Mouse (Mus musculus): ENCODE measurements around the gene Thtpa. TPM values are rescaled to one million over a fixed set of nuclear protein-coding genes. Genes with fewer than 3 reads are reported as not detected.

The Thtpa gene
- total and polyA plus RNA-seq, 2 experiments, result 8.7 to 15.4 TPM

- 32% methylated on average over 12 of the region's 12 CpGs for WGBS
- peak overlapping the region; percentile 81 for H3K4me3 ChIP-seq (ENCODE audit: insufficient read depth, low read depth, low read length)
- no peaks in the 10 kb centered on the region for H3K27me3 ChIP-seq (ENCODE audit: control insufficient read depth, insufficient read depth, low read length)
- peak; percentile 44 for DNase-seq (ENCODE audit: extremely low read depth, low read depth, low spot score)
- peaks cover 3% of the 10 kb centered on the region; the same call in 1 of the 2 replicates for H3K79me2 ChIP-seq (ENCODE audit: control insufficient read depth, insufficient read depth, low read length)
- peaks cover 15% of the 10 kb centered on the region for H3K4me1 ChIP-seq (ENCODE audit: control insufficient read depth, insufficient read depth, low read length)
- TF ChIP-seq CTCF (IDR thresholded peaks at IDR 0.05; ENCODE audit: low read depth, low read length) (no peak), POLR2A (IDR thresholded peaks at IDR 0.05; ENCODE audit: extremely low read depth, insufficient read depth, low read length) (0 out of 2 replicates have a peak, but pooled peaks have one; percentile 7)
- H3K36me3 ChIP-seq (ENCODE audit: control insufficient read depth, insufficient read depth, low read length), result peaks cover 4% of the 10 kb centered on the region; the same call in 1 of the 2 replicates
- peak overlapping the region; percentile 73 for H3K9ac ChIP-seq (ENCODE audit: low read depth, low read length)
- H3K27ac ChIP-seq (replicated peaks; ENCODE audit: insufficient read depth, low read depth, low read length), result peak overlapping the region; percentile 90
Measured at GRCm38 (mm10) chr14:55095671-55096070, 1.1 kb downstream of the Thtpa start.

- Histone ChIP-seq H3K4me3 (ENCODE audit: insufficient read depth, low read depth, low read length) (no peak overlapping the region), H3K79me2 (ENCODE audit: control insufficient read depth, insufficient read depth, low read length) (no peaks in the 10 kb centered on the region), H3K36me3 (ENCODE audit: control insufficient read depth, insufficient read depth, low read length) (peaks cover 4% of the 10 kb centered on the region; the same call in 1 of the 2 replicates), H3K27me3 (ENCODE audit: control insufficient read depth, insufficient read depth, low read length) (no peaks in the 10 kb centered on the region), H3K4me1 (ENCODE audit: control insufficient read depth, insufficient read depth, low read length) (peaks cover 11% of the 10 kb centered on the region), H3K9ac (ENCODE audit: low read depth, low read length) (no peak overlapping the region), H3K27ac (replicated peaks; ENCODE audit: insufficient read depth, low read depth, low read length) (no peak overlapping the region)
- TF ChIP-seq POLR2A (IDR thresholded peaks at IDR 0.05; ENCODE audit: extremely low read depth, insufficient read depth, low read length), result no peak
- no peak for TF ChIP-seq CTCF (IDR thresholded peaks at IDR 0.05; ENCODE audit: low read depth, low read length)
- no peak for DNase-seq (ENCODE audit: extremely low read depth, low read depth, low spot score)
- 84% methylated on average over 9 of the region's 9 CpGs for WGBS
Measured at GRCm38 (mm10) chr14:55096573-55097087, 2.0 kb downstream of the Thtpa start.

GRCm38 (mm10) chr14:55097646-55098045 lies 3.1 kb downstream of the Thtpa start:
- peak overlapping the region; percentile 23; the same call in 1 of the 2 replicates for H3K27ac ChIP-seq (replicated peaks; ENCODE audit: insufficient read depth, low read depth, low read length)
- peaks cover 11% of the 10 kb centered on the region for H3K4me1 ChIP-seq (ENCODE audit: control insufficient read depth, insufficient read depth, low read length)
- TF ChIP-seq CTCF (IDR thresholded peaks at IDR 0.05; ENCODE audit: low read depth, low read length) (no peak), POLR2A (IDR thresholded peaks at IDR 0.05; ENCODE audit: extremely low read depth, insufficient read depth, low read length) (no peak)

GRCm38 (mm10) chr14:55098067-55098466 lies 3.5 kb downstream of the Thtpa start:
- TF ChIP-seq CTCF (IDR thresholded peaks at IDR 0.05; ENCODE audit: low read depth, low read length) (peak; percentile 81), POLR2A (IDR thresholded peaks at IDR 0.05; ENCODE audit: extremely low read depth, insufficient read depth, low read length) (no peak)
- peak; percentile 44 for DNase-seq (ENCODE audit: extremely low read depth, low read depth, low spot score)
- H3K9ac ChIP-seq (ENCODE audit: low read depth, low read length), result no peak overlapping the region
- 65% methylated on average over 4 of the region's 4 CpGs for WGBS
- H3K27me3 ChIP-seq (ENCODE audit: control insufficient read depth, insufficient read depth, low read length), result no peaks in the 10 kb centered on the region
- peaks cover 4% of the 10 kb centered on the region; the same call in 1 of the 2 replicates for H3K36me3 ChIP-seq (ENCODE audit: control insufficient read depth, insufficient read depth, low read length)
- no peak overlapping the region for H3K4me3 ChIP-seq (ENCODE audit: insufficient read depth, low read depth, low read length)
- no peaks in the 10 kb centered on the region for H3K79me2 ChIP-seq (ENCODE audit: control insufficient read depth, insufficient read depth, low read length)
- H3K27ac ChIP-seq (replicated peaks; ENCODE audit: insufficient read depth, low read depth, low read length), result no peak overlapping the region
- H3K4me1 ChIP-seq (ENCODE audit: control insufficient read depth, insufficient read depth, low read length), result peaks cover 11% of the 10 kb centered on the region

More at GRCm38 (mm10) chr14:55097646-55098045, 3.1 kb downstream of the Thtpa start:
- Histone ChIP-seq H3K9ac (ENCODE audit: low read depth, low read length) (no peak overlapping the region), H3K4me3 (ENCODE audit: insufficient read depth, low read depth, low read length) (no peak overlapping the region), H3K27me3 (ENCODE audit: control insufficient read depth, insufficient read depth, low read length) (no peaks in the 10 kb centered on the region), H3K36me3 (ENCODE audit: control insufficient read depth, insufficient read depth, low read length) (peaks cover 4% of the 10 kb centered on the region; the same call in 1 of the 2 replicates), H3K79me2 (ENCODE audit: control insufficient read depth, insufficient read depth, low read length) (no peaks in the 10 kb centered on the region)
- no peak for DNase-seq (ENCODE audit: extremely low read depth, low read depth, low spot score)
- WGBS, result 74% methylated on average over 10 of the region's 10 CpGs

- TF ChIP-seq POLR2A (IDR thresholded peaks at IDR 0.05; ENCODE audit: extremely low read depth, insufficient read depth, low read length), result no peak
- peak; percentile 62 for TF ChIP-seq CTCF (IDR thresholded peaks at IDR 0.05; ENCODE audit: low read depth, low read length)
- H3K27ac ChIP-seq (replicated peaks; ENCODE audit: insufficient read depth, low read depth, low read length), result no peak overlapping the region
- peak; percentile 43 for DNase-seq (ENCODE audit: extremely low read depth, low read depth, low spot score)
- H3K4me1 ChIP-seq (ENCODE audit: control insufficient read depth, insufficient read depth, low read length), result peaks cover 3% of the 10 kb centered on the region; the same call in 1 of the 2 replicates
- no peak overlapping the region for H3K4me3 ChIP-seq (ENCODE audit: insufficient read depth, low read depth, low read length)
- WGBS, result 57% methylated on average over 4 of the region's 4 CpGs
- H3K9ac ChIP-seq (ENCODE audit: low read depth, low read length), result no peak overlapping the region
- H3K27me3 ChIP-seq (ENCODE audit: control insufficient read depth, insufficient read depth, low read length), result no peaks in the 10 kb centered on the region
- no peaks in the 10 kb centered on the region for H3K79me2 ChIP-seq (ENCODE audit: control insufficient read depth, insufficient read depth, low read length)
- peaks cover 4% of the 10 kb centered on the region; the same call in 1 of the 2 replicates for H3K36me3 ChIP-seq (ENCODE audit: control insufficient read depth, insufficient read depth, low read length)
Measured at GRCm38 (mm10) chr14:55101592-55101991, 7.0 kb downstream of the Thtpa start.

GRCm38 (mm10) chr14:55102253-55102785 lies 7.7 kb downstream of the Thtpa start:
- Histone ChIP-seq H3K9ac (ENCODE audit: low read depth, low read length) (no peak overlapping the region), H3K27ac (replicated peaks; ENCODE audit: insufficient read depth, low read depth, low read length) (no peak overlapping the region), H3K4me1 (ENCODE audit: control insufficient read depth, insufficient read depth, low read length) (no peaks in the 10 kb centered on the region), H3K27me3 (ENCODE audit: control insufficient read depth, insufficient read depth, low read length) (no peaks in the 10 kb centered on the region), H3K36me3 (ENCODE audit: control insufficient read depth, insufficient read depth, low read length) (peaks cover 4% of the 10 kb centered on the region; the same call in 1 of the 2 replicates), H3K79me2 (ENCODE audit: control insufficient read depth, insufficient read depth, low read length) (no peaks in the 10 kb centered on the region), H3K4me3 (ENCODE audit: insufficient read depth, low read depth, low read length) (no peak overlapping the region)
- no peak for DNase-seq (ENCODE audit: extremely low read depth, low read depth, low spot score)
- WGBS, result 88% methylated on average over 15 of the region's 15 CpGs
- no peak for TF ChIP-seq POLR2A (IDR thresholded peaks at IDR 0.05; ENCODE audit: extremely low read depth, insufficient read depth, low read length)
- no peak for TF ChIP-seq CTCF (IDR thresholded peaks at IDR 0.05; ENCODE audit: low read depth, low read length)
